Mouse (Mus musculus) heart, embryonic 14.5 days (tissue): ENCODE data around the gene Per1. TPM values are rescaled to one million over a fixed set of nuclear protein-coding genes. Genes with fewer than 3 reads are reported as not detected.

Source experiments
- ATAC-seq: fragments of 200-750 bp; cut with Nextera tagmentation; 2 replicates; pipeline ENCODE4 v1.8.0; 2017; ENCODE audit warnings: low read depth, moderate TSS enrichment; ENCODE audit not compliant: insufficient number of reproducible peaks, insufficient read depth, low FRiP score
- H3K27ac ChIP-seq, 2 experiments: fragments of 200-500 bp in 1 of 2; fragments of 300-500 bp in 1 of 2; sonication (generic) in 1 of 2; replicated peaks in 1 of 2; 2 replicates each; pipeline ENCODE4 v1.5.1; 2012 to 2014; ENCODE audit warnings: low read depth in 2 of 2, low read length in 2 of 2, control low read depth in 1 of 2, mild to moderate bottlenecking in 1 of 2, mixed read lengths in 1 of 2; ENCODE audit not compliant: control insufficient read depth in 1 of 2, insufficient read depth in 1 of 2
- H3K27me3 ChIP-seq: fragments of 300-500 bp; sonication (generic); 2 replicates; pipeline ENCODE4 v1.6.1; 2014; ENCODE audit warnings: mild to moderate bottlenecking, low read length, control low read depth; ENCODE audit not compliant: control insufficient read depth, insufficient read depth
- H3K36me3 ChIP-seq: fragments of 300-500 bp; sonication (generic); 2 replicates; pipeline ENCODE4 v1.6.1; 2014; ENCODE audit warnings: mild to moderate bottlenecking, control low read depth, low read length, mixed read lengths; ENCODE audit not compliant: control insufficient read depth, insufficient read depth
- H3K4me1 ChIP-seq, 2 experiments: fragments of 200-500 bp in 1 of 2; fragments of 300-500 bp in 1 of 2; sonication (generic) in 1 of 2; 2 replicates each; pipeline ENCODE4 v1.6.1; 2012 to 2014; ENCODE audit warnings: low read length in 2 of 2, control low read depth in 1 of 2, mixed read lengths in 1 of 2; ENCODE audit not compliant: control insufficient read depth in 2 of 2, insufficient read depth in 2 of 2
- H3K4me2 ChIP-seq: fragments of 300-500 bp; sonication (generic); 2 replicates; pipeline ENCODE4 v1.6.1; 2014; ENCODE audit warnings: mild to moderate bottlenecking, low read length
- H3K4me3 ChIP-seq, 2 experiments: fragments of 200-500 bp in 1 of 2; fragments of 300-500 bp in 1 of 2; sonication (generic) in 1 of 2; 2 replicates each; pipeline ENCODE4 v1.5.1; 2012 to 2014; ENCODE audit warnings: low read length in 2 of 2, mild to moderate bottlenecking in 2 of 2, control low read depth in 1 of 2, low read depth in 1 of 2, moderate library complexity in 1 of 2; ENCODE audit not compliant: control insufficient read depth in 1 of 2, insufficient read depth in 1 of 2
- H3K9ac ChIP-seq: fragments of 300-500 bp; sonication (generic); 2 replicates; pipeline ENCODE4 v1.6.1; 2014; ENCODE audit warnings: mild to moderate bottlenecking, low read length
- H3K9me3 ChIP-seq: fragments of 300-500 bp; sonication (generic); 2 replicates; pipeline ENCODE4 v1.6.1; 2016; ENCODE audit warnings: low read length, control low read depth; ENCODE audit not compliant: control insufficient read depth
- WGBS: fragments of 180-500 bp; shearing (Covaris S2); extraction: QIAGEN DNeasy Blood & Tissue Kit; methylation state at CpG from one replicate; pipeline ENCODE4 v1.1.7; 2014; 5-methylcytosine and 5-hydroxymethylcytosine counted together
- polyA plus RNA-seq: library from polyadenylated mRNA; unstranded; fragments of >200 nt; fragmentation: Nextera tagmentation; extraction: Ambion mirVana; gene quantifications from 2 replicates; pipeline ENCODE4 v1.2.1, GENCODE M21; 2014

The Per1 gene
- polyA plus RNA-seq, 1 experiment from 2014 or later = 16.0 TPM

GRCm38 (mm10) chr11:69072666-69073064, 22.4 kb upstream of the Per1 start:
- ATAC-seq = no peak
- WGBS = 13% methylated on average over 9 of the region's 9 CpGs
- peak overlapping the region; percentile 48 to 83; a peak in 3 of 4 replicates for H3K27ac ChIP-seq

GRCm38 (mm10) chr11:69073065-69073888, 21.7 kb upstream of the Per1 start:
- Histone ChIP-seq H3K4me2 (peak overlapping the region; percentile 69), H3K4me1 (peaks cover 5 to 18% of the 10 kb centered on the region in 2 experiments), H3K27ac (peak overlapping the region; percentile 83 to 93), H3K27me3 (no peaks in the 10 kb centered on the region), H3K36me3 (no peaks in the 10 kb centered on the region), H3K9me3 (no peaks in the 10 kb centered on the region), H3K4me3 (peak overlapping the region in 1 of 2 experiments; percentile 31; a peak in 2 of 4 replicates), H3K9ac (peak overlapping the region; percentile 75)
- peak; percentile 11; the same call in 1 of the 2 replicates for ATAC-seq
- WGBS = under 1% methylated on average over 14 of the region's 14 CpGs

More at GRCm38 (mm10) chr11:69072666-69073064, 22.4 kb upstream of the Per1 start:
- H3K27me3 ChIP-seq = no peaks in the 10 kb centered on the region
- no peaks in the 10 kb centered on the region for H3K36me3 ChIP-seq
- H3K9me3 ChIP-seq = no peaks in the 10 kb centered on the region
- peak overlapping the region; percentile 24 to 31; a peak in 3 of 4 replicates for H3K4me3 ChIP-seq
- peak overlapping the region; percentile 69 for H3K4me2 ChIP-seq
- peak overlapping the region; percentile 75 for H3K9ac ChIP-seq
- H3K4me1 ChIP-seq = peaks cover 7 to 20% of the 10 kb centered on the region in 2 experiments

DNA sequence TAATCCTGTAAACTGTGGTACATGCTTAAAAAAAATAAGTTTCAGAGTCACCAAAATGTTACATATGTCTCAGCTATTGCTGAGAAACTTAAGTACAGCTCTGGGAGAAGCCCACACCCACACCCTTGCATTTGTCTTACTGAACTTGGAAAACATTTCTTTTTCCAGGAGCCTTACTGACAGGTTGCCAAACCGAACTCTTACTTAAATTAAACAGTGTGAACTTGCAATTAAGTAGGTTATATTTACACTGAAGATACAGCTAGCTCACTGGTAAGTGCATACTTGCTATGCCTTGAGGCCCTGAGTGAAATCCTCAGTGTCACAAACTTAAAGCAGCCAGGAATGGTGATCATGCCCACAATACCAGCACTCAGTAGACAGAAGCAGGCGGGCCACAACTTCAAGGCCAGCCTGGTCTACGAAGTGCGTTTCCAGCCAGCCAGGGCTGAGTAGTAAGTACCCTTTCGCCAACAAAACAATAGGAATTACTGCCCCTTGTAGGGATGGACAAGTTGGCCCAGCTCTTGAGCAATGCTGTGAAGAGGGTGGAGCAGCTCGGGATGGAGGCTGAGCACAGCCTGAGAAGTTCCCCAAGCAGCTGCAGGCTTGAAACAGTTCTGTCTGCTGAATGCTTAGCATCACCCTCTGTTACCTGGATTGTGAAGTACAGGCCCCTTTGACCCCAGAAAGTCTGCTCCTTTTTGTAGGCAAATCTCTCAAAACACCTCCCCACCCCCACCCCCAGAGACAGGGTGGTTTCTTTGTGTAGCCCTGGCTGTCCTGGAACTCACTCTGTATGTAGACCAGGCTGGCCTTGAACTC, 20.9 kb upstream of the Per1 start:
- Histone ChIP-seq H3K4me1 (peaks cover 5 to 18% of the 10 kb centered on the region in 2 experiments), H3K9ac (peak overlapping the region; percentile 75; the same call in 1 of the 2 replicates), H3K4me3 (no peak overlapping the region), H3K27me3 (no peaks in the 10 kb centered on the region), H3K27ac (peak overlapping the region; percentile 24 to 83; a peak in 3 of 4 replicates), H3K4me2 (no peak overlapping the region), H3K36me3 (no peaks in the 10 kb centered on the region), H3K9me3 (no peaks in the 10 kb centered on the region)
- 41% methylated on average over 6 of the region's 6 CpGs for WGBS
- no peak for ATAC-seq

- ATAC-seq = no peak
- H3K27ac ChIP-seq = no peak overlapping the region
- 51% methylated on average over 2 of the region's 2 CpGs for WGBS
- no peaks in the 10 kb centered on the region for H3K36me3 ChIP-seq
- peaks cover 5 to 16% of the 10 kb centered on the region in 2 experiments for H3K4me1 ChIP-seq
- no peaks in the 10 kb centered on the region for H3K27me3 ChIP-seq
- no peak overlapping the region for H3K4me2 ChIP-seq
- no peaks in the 10 kb centered on the region for H3K9me3 ChIP-seq
- H3K9ac ChIP-seq = no peak overlapping the region
- H3K4me3 ChIP-seq = no peak overlapping the region
Measured at GRCm38 (mm10) chr11:69074776-69075069, 20.3 kb upstream of the Per1 start.

GRCm38 (mm10) chr11:69075764-69076479, 19.1 kb upstream of the Per1 start:
- peaks cover 5 to 13% of the 10 kb centered on the region in 2 experiments for H3K4me1 ChIP-seq
- H3K27me3 ChIP-seq = no peaks in the 10 kb centered on the region
- no peak overlapping the region for H3K4me2 ChIP-seq
- no peak for ATAC-seq
- no peak overlapping the region for H3K4me3 ChIP-seq
- no peaks in the 10 kb centered on the region for H3K9me3 ChIP-seq
- H3K36me3 ChIP-seq = no peaks in the 10 kb centered on the region
- 45% methylated on average over 8 of the region's 9 CpGs for WGBS
- no peak overlapping the region for H3K27ac ChIP-seq
- H3K9ac ChIP-seq = no peak overlapping the region

- Histone ChIP-seq H3K27ac (no peak overlapping the region), H3K27me3 (no peaks in the 10 kb centered on the region), H3K9me3 (no peaks in the 10 kb centered on the region), H3K4me1 (peaks cover 2 to 7% of the 10 kb centered on the region in 2 experiments; a peak in 3 of 4 replicates), H3K4me2 (no peak overlapping the region), H3K9ac (no peak overlapping the region), H3K4me3 (no peak overlapping the region), H3K36me3 (no peaks in the 10 kb centered on the region)
- no peak for ATAC-seq
- WGBS = 58% methylated on average over 5 of the region's 5 CpGs
Measured at GRCm38 (mm10) chr11:69076572-69076971, 18.4 kb upstream of the Per1 start.

DNA sequence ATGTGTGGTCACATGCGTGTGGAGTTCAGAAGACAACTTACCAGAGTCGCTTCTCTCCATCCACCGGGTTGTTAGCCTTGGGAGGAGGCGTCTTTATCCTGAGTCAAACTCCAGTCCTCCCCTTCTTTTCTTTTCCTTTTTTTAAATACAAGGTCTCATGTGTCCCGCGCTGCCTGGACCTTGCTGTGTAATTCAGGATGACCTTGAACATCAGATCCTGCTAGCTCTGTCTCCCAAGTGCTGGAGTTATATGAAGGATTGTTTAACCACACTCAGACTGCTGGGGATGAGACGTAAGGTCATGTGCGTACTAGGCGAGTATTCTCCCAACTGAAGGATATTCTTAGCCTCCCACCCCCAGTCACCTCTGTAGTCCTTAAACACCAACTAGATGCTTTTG, 17.7 kb upstream of the Per1 start:
- H3K4me3 ChIP-seq = no peak overlapping the region

More for the DNA sequence above, 17.7 kb upstream of the Per1 start:
- Histone ChIP-seq H3K4me1 (peaks cover 2 to 5% of the 10 kb centered on the region in 2 experiments; a peak in 3 of 4 replicates), H3K27ac (no peak overlapping the region), H3K4me2 (no peak overlapping the region), H3K9ac (0 out of 2 replicates have a peak overlapping the region, but pooled peaks have one; percentile 16), H3K36me3 (no peaks in the 10 kb centered on the region), H3K27me3 (no peaks in the 10 kb centered on the region), H3K9me3 (no peaks in the 10 kb centered on the region)
- WGBS = 76% methylated on average over 9 of the region's 9 CpGs
- ATAC-seq = no peak
